Mouse (Mus musculus) CH12.LX (cell line): ENCODE data around the gene Gm42742.

Experiments
- CTCF ChIP-seq, 2 experiments: IDR thresholded peaks in 1 of 2; conservative IDR thresholded peaks in 1 of 2; 2 replicates each; pipeline ENCODE4 v1.5.1; 2011 to 2012; ENCODE audit warnings: low read depth in 2 of 2, low read length in 2 of 2, improper control_type of control experiment in 1 of 2, inconsistent platforms in 1 of 2, mild to moderate bottlenecking in 1 of 2, moderate library complexity in 1 of 2
- MAFK ChIP-seq: IDR thresholded peaks from 2 replicates; pipeline ENCODE4 v1.6.1; 2011; ENCODE audit warnings: low read length, improper control_type of control experiment; ENCODE audit not compliant: insufficient replicate concordance
- MAX ChIP-seq: IDR thresholded peaks from 2 replicates; pipeline ENCODE4 v1.6.1; 2011; ENCODE audit warnings: low read length, improper control_type of control experiment
- MAZ ChIP-seq: IDR thresholded peaks from 2 replicates; pipeline ENCODE4 v1.6.1; 2012; ENCODE audit warnings: low read depth, mild to moderate bottlenecking, inconsistent platforms, low read length, improper control_type of control experiment, moderate library complexity
- MXI1 ChIP-seq: IDR thresholded peaks from 2 replicates; pipeline ENCODE4 v1.6.1; 2011; ENCODE audit warnings: mild to moderate bottlenecking, low read depth, low read length, improper control_type of control experiment
- NELFE ChIP-seq: IDR thresholded peaks from 2 replicates; pipeline ENCODE4 v1.6.1; 2011; ENCODE audit warnings: low read depth, low read length, improper control_type of control experiment
- POLR2A ChIP-seq: IDR thresholded peaks from 2 replicates; pipeline ENCODE4 v1.6.1; 2011; ENCODE audit warnings: low read depth, mild to moderate bottlenecking, improper control_type of control experiment, low read length
- UBTF ChIP-seq: IDR thresholded peaks from 2 replicates; pipeline ENCODE4 v1.6.1; 2012; ENCODE audit warnings: low read depth, mild to moderate bottlenecking, inconsistent platforms, low read length, improper control_type of control experiment, moderate library complexity
- USF1 ChIP-seq: IDR thresholded peaks from 2 replicates; pipeline ENCODE4 v1.6.1; 2014; ENCODE audit warnings: low read depth, mild to moderate bottlenecking, inconsistent platforms, low read length, improper control_type of control experiment
- USF2 ChIP-seq: conservative IDR thresholded peaks from 2 replicates; pipeline ENCODE4 v1.6.1; 2011; ENCODE audit warnings: low read depth, low read length, improper control_type of control experiment

- TF ChIP-seq POLR2A (no peak), MAZ (no peak), CTCF (conservative IDR thresholded peaks at IDR 0.05 in 1 of 2, IDR thresholded peaks at IDR 0.05 in 1 of 2; ENCODE audit: low read depth in 2 of 2, low read length in 2 of 2) (no peak), USF2 (no peak), USF1 (no peak), MXI1 (no peak), NELFE (no peak), UBTF (no peak), MAFK (no peak), MAX (no peak)
These were observed 1.5 kb downstream of the Gm42742 start for GRCm38 (mm10) chr7:127019306-127019960.
